Mouse (Mus musculus) lung, adult 2 months (tissue): ENCODE data around the gene Ppfibp1.

Experiments used
- CTCF ChIP-seq: fragments of 200-500 bp; IDR thresholded peaks from 2 replicates; pipeline ENCODE4 v1.5.1; 2011; ENCODE audit warnings: mild to moderate bottlenecking, low read length, control low read depth; ENCODE audit not compliant: insufficient read depth
- POLR2A ChIP-seq: fragments of 200-500 bp; IDR thresholded peaks from 2 replicates; pipeline ENCODE4 v1.6.1; 2011; ENCODE audit warnings: low read depth, mild to moderate bottlenecking, control low read depth, low read length, borderline replicate concordance; ENCODE audit errors: extremely low read depth

- TF ChIP-seq POLR2A (no peak), CTCF (no peak)
These were observed 16.4 kb downstream of the Ppfibp1 start for GRCm38 (mm10) chr6:146904707-146905106.
